Mouse (Mus musculus) right cerebral cortex, postnatal 25 days (tissue): ENCODE data around the gene Tnr.
"Not testable (repeated sequence)": the region's sequence is repeated elsewhere in the genome, so short reads cannot be mapped to it uniquely, and the experiment has no call there.

ENCODE experiments used
- DNase-seq: peaks from one replicate; pipeline ENCODE4 v3.0.0; 2022

The Tnr gene

DNA sequence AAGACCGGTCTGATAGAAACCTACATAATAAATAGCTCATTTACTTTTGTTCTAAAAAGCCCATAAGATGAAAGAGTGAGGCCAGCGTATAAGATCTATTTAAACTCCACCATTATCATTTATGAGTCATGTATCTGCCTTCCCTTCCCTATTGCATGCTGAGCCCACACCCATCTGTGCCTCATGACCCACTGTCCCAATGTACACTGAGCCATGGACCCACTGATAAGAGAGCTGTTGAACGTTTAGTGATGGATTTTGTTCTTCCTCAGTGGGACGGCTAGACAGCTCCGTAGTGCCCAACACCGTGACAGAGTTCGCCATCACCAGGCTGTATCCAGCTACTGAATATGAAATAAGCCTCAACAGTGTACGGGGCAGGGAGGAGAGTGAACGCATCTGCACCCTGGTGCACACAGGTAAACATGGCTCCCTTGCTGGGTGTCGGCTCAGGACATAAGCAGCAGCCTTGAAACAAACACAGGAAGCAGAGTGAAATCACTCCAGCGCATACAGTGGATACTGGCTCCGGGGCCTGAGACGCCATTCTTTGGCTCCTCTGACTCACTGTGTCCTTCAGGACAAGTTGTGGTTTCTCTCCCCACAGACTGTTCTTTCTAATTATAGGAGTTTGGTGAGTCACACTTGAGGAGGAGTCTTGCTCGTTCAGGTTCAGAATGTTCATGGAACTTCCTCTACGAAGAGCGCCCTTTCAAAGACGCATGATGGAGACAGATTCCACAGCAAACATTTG is 365.6 kb downstream of the Tnr start:
- DNase-seq, result peak; percentile 20

GRCm38 (mm10) chr1:159890524-159890923 is 367.0 kb downstream of the Tnr start:
- no peak for DNase-seq

GRCm38 (mm10) chr1:159895094-159895493 is 371.5 kb downstream of the Tnr start:
- no peak for DNase-seq

- DNase-seq, result no peak
These were observed 376.4 kb downstream of the Tnr start for GRCm38 (mm10) chr1:159899991-159900390.

DNA sequence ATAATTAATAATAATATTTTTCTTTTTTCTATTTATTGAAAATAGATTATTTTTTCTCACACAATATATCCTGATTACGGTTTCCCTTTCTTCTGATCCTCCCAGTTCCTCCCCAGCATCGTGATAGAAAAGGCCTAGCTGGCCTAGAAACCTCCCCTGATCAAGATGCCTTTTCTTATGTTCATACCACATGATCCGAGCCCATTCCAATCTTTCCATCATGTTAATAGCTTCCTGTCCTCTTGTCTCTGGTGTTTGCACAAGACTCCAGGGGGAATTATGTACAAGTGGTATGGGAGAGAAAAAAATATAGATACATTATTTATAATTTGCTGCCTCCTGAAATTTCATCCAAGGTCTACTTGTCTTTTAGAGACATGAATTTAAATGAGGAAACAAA is 377.1 kb downstream of the Tnr start:
- no peak for DNase-seq

GRCm38 (mm10) chr1:159901366-159902119 is 378.0 kb downstream of the Tnr start:
- DNase-seq, result no peak

- no peak for DNase-seq
These were observed 378.5 kb downstream of the Tnr start for GRCm38 (mm10) chr1:159902120-159902497.

DNA sequence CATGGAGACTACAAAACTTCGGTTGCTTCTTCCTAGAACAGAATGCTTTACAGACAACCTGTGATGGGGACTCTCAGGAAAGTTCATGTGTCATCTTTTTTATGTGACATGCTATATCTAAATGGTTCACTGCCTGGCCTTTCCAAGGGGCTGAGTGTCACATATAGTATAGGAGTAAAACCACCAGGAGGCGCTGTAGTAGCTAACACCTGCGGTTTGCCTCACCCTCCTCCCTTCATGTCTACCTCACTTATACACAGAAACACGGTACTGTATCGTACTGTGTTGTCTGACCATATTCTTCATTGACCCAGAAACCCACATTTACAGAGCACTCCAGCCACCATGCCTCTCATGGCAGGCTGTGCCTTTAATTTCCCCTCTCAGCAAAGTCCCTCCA is 387.4 kb downstream of the Tnr start:
- no peak for DNase-seq

DNA sequence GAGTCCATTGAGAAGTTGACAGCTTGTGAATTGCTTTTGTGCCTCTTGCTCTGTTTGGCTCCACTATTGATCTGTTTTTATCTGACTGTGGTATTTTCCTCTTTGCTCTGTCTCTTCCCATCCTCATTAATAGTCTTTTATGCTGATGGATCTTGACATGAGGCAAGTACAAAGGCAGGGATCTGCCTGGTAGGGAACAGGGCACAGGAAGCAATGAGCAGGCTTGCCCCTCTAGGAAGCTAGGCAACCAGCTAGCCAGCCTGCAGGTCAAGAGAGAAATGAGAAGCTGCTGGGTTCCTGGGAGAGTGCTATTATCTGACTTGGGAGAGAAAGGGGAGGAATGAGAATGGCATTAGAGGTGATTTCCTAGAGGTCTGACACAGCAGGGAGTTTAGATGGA is 391.2 kb downstream of the Tnr start:
- DNase-seq, result no peak

GRCm38 (mm10) chr1:159920571-159920970 is 397.0 kb downstream of the Tnr start:
- no peak for DNase-seq

- DNase-seq, result no peak
These were observed 399.4 kb downstream of the Tnr start for GRCm38 (mm10) chr1:159923010-159923409.

- DNase-seq, result no peak
These were observed 400.5 kb downstream of the Tnr start for GRCm38 (mm10) chr1:159924105-159924504.

- DNase-seq, result no peak
These were observed 401.1 kb downstream of the Tnr start for GRCm38 (mm10) chr1:159924684-159925083.

DNA sequence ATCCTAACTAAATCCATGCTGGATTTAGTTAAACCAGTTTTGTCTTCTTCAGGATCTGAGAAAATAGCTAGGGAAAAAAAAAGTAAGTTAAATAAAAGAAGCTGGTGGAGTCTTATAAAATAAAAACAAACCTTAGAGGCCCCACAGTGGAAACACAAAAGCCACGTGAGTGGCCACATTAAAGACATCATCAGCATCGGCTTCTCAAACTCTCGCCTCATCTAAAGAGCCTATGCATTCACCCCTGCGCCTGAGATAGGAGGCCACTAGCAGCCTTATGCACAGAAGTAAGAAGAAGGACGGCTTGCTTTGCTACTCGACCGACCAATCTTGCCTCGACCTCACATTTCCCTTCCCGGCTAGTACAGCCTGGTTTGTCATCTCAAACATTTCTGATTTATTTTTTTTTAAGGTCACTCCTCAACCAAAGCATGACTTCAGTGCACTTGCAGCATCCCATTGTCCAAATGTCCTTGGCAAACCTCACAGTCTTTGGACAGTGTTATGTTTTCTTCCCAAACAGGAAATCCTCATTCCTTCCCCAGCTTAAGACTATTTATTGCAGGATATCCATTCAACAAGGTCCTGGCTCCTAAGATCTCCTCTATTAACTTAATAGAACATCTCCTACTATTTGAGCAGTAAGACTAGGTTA is 405.2 kb downstream of the Tnr start:
- DNase-seq, result no peak

- DNase-seq, result no peak
These were observed 408.5 kb downstream of the Tnr start for GRCm38 (mm10) chr1:159932092-159932491.

DNA sequence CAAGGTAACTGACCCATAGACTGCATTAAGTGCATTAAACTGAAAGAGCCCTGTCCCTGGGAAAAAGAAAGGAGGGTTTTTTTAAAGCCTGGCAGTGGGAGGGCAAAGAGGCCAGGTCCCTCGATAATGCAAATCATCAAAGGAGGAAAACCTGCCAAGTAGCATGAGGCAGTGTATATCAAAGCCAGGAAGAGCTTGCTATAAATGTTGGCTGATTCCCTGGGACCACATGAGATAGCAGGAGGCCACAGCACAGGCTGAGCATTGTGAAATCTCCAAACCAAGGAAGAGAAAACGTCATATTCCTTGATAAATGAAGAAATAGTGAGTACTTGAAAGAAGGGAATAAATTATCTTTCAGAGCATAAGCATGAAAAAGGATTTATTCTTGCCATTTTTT is 409.0 kb downstream of the Tnr start:
- no peak for DNase-seq

GRCm38 (mm10) chr1:159938449-159938848 is 414.9 kb downstream of the Tnr start:
- no peak for DNase-seq

DNA sequence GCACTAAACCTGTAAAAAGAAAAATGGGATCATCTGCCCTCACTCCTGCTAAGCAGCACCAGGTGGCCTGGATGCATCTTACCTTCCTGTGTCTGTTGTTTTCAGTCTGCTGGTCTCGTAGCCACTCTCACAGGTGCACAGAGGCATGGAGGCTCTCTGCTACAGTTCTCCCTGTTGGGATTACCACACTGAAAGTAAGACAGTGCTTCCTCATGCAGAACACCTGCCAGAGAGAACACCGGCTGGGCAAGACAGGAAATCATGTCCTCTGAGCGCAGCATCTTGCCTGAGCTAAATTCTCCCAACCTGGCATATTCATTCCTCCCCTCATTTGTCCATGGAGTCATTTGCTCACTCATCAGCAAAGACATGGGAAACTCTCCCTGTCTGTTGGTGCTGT is 415.8 kb downstream of the Tnr start:
- no peak for DNase-seq

- no peak for DNase-seq
These were observed 430.0 kb downstream of the Tnr start for GRCm38 (mm10) chr1:159953526-159953925.

- no peak for DNase-seq
These were observed 439.8 kb downstream of the Tnr start for GRCm38 (mm10) chr1:159963351-159963750.

- DNase-seq, result not testable (repeated sequence)
These were observed 442.7 kb downstream of the Tnr start for GRCm38 (mm10) chr1:159966286-159966685.

DNA sequence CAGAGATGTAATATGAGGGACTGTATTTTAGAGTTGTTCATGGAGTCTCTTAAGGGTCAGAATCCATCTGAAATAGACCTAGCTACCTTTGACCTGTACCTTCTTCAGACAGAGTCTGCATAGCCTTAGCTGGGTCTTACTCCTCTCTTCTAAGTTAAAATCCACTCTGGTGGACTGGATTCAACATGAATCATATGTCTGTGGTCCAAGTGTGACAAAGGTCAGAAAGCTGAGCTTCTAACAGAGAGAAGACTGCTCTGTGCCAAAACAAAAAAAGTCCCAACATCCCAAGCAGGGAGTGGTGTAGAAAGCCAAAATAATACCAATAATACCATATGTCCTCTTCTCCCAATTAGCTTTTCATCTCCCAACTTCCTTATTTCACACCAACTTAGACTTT is 444.8 kb downstream of the Tnr start:
- no peak for DNase-seq

DNA sequence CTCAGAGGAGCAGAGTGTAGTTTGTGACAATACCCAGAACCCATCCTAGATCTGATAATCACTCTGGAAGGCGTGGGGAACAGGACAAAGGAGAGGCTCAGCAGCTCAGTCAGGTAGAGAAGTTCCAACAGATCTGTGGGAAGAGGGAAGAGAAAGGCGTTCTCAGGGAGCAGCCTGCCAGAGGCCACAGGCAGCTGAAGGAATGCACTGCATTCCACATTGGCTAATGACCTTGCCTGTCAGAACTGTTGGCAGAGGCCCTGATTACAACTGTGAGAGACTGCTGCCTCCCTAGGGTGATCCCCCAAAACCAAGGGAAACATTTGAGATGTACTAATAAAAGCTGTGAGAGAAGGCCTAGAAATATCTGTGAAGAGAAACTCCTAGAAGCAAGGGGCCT is 454.2 kb downstream of the Tnr start:
- no peak for DNase-seq

GRCm38 (mm10) chr1:159979096-159979495 is 455.5 kb downstream of the Tnr start:
- DNase-seq, result no peak
